Mouse (Mus musculus): ENCODE data around the gene Gm10024. TPM values are rescaled to one million over a fixed set of nuclear protein-coding genes. Genes with fewer than 3 reads are reported as not detected.
"Not testable (repeated sequence)": the region's sequence is repeated elsewhere in the genome, so short reads cannot be mapped to it uniquely, and the experiment has no call there.

Gene Gm10024
- polyA plus RNA-seq, 1 experiment = not detected

DNA sequence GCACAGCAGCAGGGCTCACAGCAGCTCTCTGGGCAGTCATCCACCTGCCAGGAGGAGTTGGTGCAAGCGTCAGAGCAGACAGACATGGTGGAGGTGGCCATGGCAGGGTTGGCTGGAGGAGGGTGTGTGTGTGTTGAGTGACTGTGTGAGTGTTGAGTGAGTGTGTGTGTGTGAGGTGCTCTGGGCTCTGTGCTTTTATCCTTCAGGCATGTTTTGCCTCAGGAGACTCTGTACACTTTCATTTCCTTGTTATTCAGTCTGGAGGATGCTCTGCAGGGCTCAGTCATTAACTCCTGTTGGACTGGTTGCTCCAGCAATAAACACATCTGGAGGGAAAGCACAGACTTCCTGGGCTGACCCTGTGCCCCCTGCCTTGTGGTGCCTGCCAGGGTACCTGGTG, 40.0 kb downstream of the Gm10024 start, which contains the start of gene Gm9736:
Gene Gm9736, minus strand, starts transcription at position 101 of the 400 bp plus-strand sequence.
- H3K27me3 ChIP-seq (ENCODE audit: control insufficient read depth, insufficient read depth, insufficient read length); H3K79me2 ChIP-seq (ENCODE audit: control insufficient read depth, insufficient read depth); H3K79me3 ChIP-seq (ENCODE audit: low read depth); H3K36me3 ChIP-seq (ENCODE audit: control insufficient read depth, insufficient read depth); H3K4me3 ChIP-seq (ENCODE audit: insufficient read depth, poor library complexity, severe bottlenecking); H3ac ChIP-seq (ENCODE audit: control insufficient read depth, insufficient read length, low read depth): not testable (repeated sequence)

DNA sequence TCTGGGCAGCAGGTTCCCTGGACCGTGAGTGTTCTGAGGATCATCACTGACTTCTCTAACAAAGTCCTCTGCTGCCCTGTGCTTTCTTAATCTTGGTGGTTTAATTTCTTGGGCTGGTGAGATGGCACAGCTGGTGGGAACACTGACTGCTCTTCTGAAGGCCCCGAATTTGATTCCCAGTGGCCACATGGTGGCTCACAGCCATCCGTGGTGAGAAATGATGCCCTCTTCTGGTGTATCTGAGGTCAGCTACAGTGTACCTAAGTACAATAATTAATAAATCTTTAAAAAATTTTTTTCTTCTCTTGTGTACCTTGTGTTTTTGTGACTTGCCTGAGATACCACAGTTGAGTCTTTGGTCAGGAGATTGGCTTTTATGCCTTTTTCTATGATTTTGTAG, 41.1 kb downstream of the Gm10024 start:
- H3K79me2 ChIP-seq (ENCODE audit: control insufficient read depth, insufficient read depth); H3K27me3 ChIP-seq (ENCODE audit: control insufficient read depth, insufficient read depth, insufficient read length); H3K36me3 ChIP-seq (ENCODE audit: control insufficient read depth, insufficient read depth); H3K4me3 ChIP-seq (ENCODE audit: insufficient read depth, poor library complexity, severe bottlenecking); H3K79me3 ChIP-seq (ENCODE audit: low read depth); H3ac ChIP-seq (ENCODE audit: control insufficient read depth, insufficient read length, low read depth): not testable (repeated sequence)

DNA sequence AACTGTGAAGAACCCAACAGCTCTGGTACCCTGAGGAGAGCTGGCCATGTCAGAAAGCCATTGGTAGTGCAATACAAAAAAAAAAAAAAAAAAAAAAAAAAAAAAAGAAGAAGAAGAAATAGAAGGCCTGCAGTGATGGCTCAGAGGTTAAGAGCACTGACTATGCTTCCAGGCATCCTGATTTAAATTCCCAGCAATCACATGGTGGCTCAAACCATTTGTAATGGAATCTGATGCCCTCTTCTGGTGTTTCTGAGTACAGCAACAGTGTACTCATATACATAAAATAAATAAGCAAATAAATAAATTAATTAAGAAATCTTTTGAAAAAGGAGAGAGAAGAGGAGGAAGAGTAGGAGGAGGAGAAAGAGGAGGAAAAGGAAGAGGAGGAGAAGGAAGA, 42.2 kb downstream of the Gm10024 start:
- Histone ChIP-seq H3K79me3 (ENCODE audit: low read depth) (no peaks in the 10 kb centered on the region), H3K27me3 (ENCODE audit: control insufficient read depth, insufficient read depth, insufficient read length) (no peaks in the 10 kb centered on the region), H3K4me3 (ENCODE audit: insufficient read depth, poor library complexity, severe bottlenecking) (no peak overlapping the region), H3ac (ENCODE audit: control insufficient read depth, insufficient read length, low read depth) (no peak overlapping the region), H3K79me2 (ENCODE audit: control insufficient read depth, insufficient read depth) (no peaks in the 10 kb centered on the region), H3K36me3 (ENCODE audit: control insufficient read depth, insufficient read depth) (no peaks in the 10 kb centered on the region)
- no peak for TF ChIP-seq USF1 (IDR thresholded peaks at IDR 0.05; ENCODE audit: low read depth)
- TF ChIP-seq CTCF (IDR thresholded peaks at IDR 0.05; ENCODE audit: control insufficient read depth, insufficient read depth, insufficient read length) = no peak
- TF ChIP-seq FOSL1 (IDR thresholded peaks at IDR 0.05; ENCODE audit: insufficient read depth, low read length, poor library complexity, severe bottlenecking) = no peak
- TF ChIP-seq MAX (IDR thresholded peaks at IDR 0.05) = no peak
- no peak for TF ChIP-seq CEBPB (IDR thresholded peaks at IDR 0.05; ENCODE audit: low read depth)
- TF ChIP-seq MYOD1 (IDR thresholded peaks at IDR 0.05; ENCODE audit: control insufficient read depth, insufficient read length, low read depth) = no peak
- no peak for TF ChIP-seq MYOG (IDR thresholded peaks at IDR 0.05; ENCODE audit: control insufficient read depth, extremely low read depth, insufficient read length)

DNA sequence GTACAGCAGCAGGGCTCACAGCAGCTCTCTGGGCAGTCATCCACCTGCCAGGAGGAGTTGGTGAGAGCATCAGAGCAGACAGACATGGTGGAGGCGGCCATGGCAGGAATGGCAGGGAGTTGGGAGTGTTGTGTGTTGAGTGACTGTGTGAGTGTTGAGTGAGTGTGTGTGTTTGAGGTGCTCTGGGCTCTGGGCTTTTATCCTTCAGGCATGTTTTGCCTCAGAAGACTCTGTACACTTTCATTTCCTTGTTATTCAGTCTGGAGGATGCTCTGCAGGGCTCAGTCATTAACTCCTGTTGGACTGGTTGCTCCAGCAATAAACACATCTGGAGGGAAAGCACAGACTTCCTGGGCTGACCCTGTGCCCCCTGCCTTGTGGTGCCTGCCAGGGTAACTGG, 48.3 kb downstream of the Gm10024 start, which contains the start of gene Gm3233:
Gene Gm3233, minus strand, starts transcription at position 101 of the 400 bp plus-strand sequence.
- not testable (repeated sequence) for H3K79me3 ChIP-seq (ENCODE audit: low read depth); H3K27me3 ChIP-seq (ENCODE audit: control insufficient read depth, insufficient read depth, insufficient read length); H3K36me3 ChIP-seq (ENCODE audit: control insufficient read depth, insufficient read depth); H3K4me3 ChIP-seq (ENCODE audit: insufficient read depth, poor library complexity, severe bottlenecking); H3ac ChIP-seq (ENCODE audit: control insufficient read depth, insufficient read length, low read depth); H3K79me2 ChIP-seq (ENCODE audit: control insufficient read depth, insufficient read depth)

Other genes starting within 250 kb of the Gm10024 start
- gene Fam207a, start 195.7 kb upstream of the Gm10024 start, polyA plus RNA-seq (2012; fragmentation: generic; extraction: Trizol) = 45.2 TPM
- gene Itgb2, start 181.2 kb upstream of the Gm10024 start, polyA plus RNA-seq (2012; fragmentation: generic; extraction: Trizol) = 0.47 TPM
- gene Pttg1ip, start 129.7 kb upstream of the Gm10024 start, polyA plus RNA-seq (2012; fragmentation: generic; extraction: Trizol) = 96.1 TPM
- 152 TPM for gene Sumo3, start 105.4 kb upstream of the Gm10024 start, polyA plus RNA-seq (2012; fragmentation: generic; extraction: Trizol)
- gene Gm49325, start 105.3 kb upstream of the Gm10024 start, polyA plus RNA-seq (2012; fragmentation: generic; extraction: Trizol) = 5.1 TPM
- gene Ube2g2, start 89.2 kb upstream of the Gm10024 start, polyA plus RNA-seq (2012; fragmentation: generic; extraction: Trizol) = 85.5 TPM
- gene Tspear, start 24.9 kb upstream of the Gm10024 start, polyA plus RNA-seq (2012; fragmentation: generic; extraction: Trizol) = not detected
- not detected for gene Gm19402, start 20.7 kb upstream of the Gm10024 start, polyA plus RNA-seq (2012; fragmentation: generic; extraction: Trizol)
- gene Gm9508, start 14.2 kb upstream of the Gm10024 start, polyA plus RNA-seq (2012; fragmentation: generic; extraction: Trizol) = not detected
- not detected for gene Gm10272, start 4.8 kb upstream of the Gm10024 start, polyA plus RNA-seq (2012; fragmentation: generic; extraction: Trizol)
- gene Gm10142, start 4.3 kb downstream of the Gm10024 start, polyA plus RNA-seq (2012; fragmentation: generic; extraction: Trizol) = not detected
- not detected for gene Krtap12-1, start 9.1 kb downstream of the Gm10024 start, polyA plus RNA-seq (2012; fragmentation: generic; extraction: Trizol)
- not detected for gene Gm10100, start 15.0 kb downstream of the Gm10024 start, polyA plus RNA-seq (2012; fragmentation: generic; extraction: Trizol)
- not detected for gene Gm18596, start 31.2 kb downstream of the Gm10024 start, polyA plus RNA-seq (2012; fragmentation: generic; extraction: Trizol)
- not detected for gene Gm9736, start 39.9 kb downstream of the Gm10024 start, polyA plus RNA-seq (2012; fragmentation: generic; extraction: Trizol)
- not detected for gene Gm3233, start 48.2 kb downstream of the Gm10024 start, polyA plus RNA-seq (2012; fragmentation: generic; extraction: Trizol)
- not detected for gene Gm3238, start 59.9 kb downstream of the Gm10024 start, polyA plus RNA-seq (2012; fragmentation: generic; extraction: Trizol)
- gene Gm7138, start 65.5 kb downstream of the Gm10024 start, polyA plus RNA-seq (2012; fragmentation: generic; extraction: Trizol) = not detected
- gene Gm3250, start 71.1 kb downstream of the Gm10024 start, polyA plus RNA-seq (2012; fragmentation: generic; extraction: Trizol) = not detected
- not detected for gene Gm7137, start 76.7 kb downstream of the Gm10024 start, polyA plus RNA-seq (2012; fragmentation: generic; extraction: Trizol)
- not detected for gene Gm9639, start 83.6 kb downstream of the Gm10024 start, polyA plus RNA-seq (2012; fragmentation: generic; extraction: Trizol)
- gene Gm19668, start 87.7 kb downstream of the Gm10024 start, polyA plus RNA-seq (2012; fragmentation: generic; extraction: Trizol) = not detected
- gene Gm9507, start 100.4 kb downstream of the Gm10024 start, polyA plus RNA-seq (2012; fragmentation: generic; extraction: Trizol) = not detected
- gene Gm2696, start 103.2 kb downstream of the Gm10024 start, polyA plus RNA-seq (2012; fragmentation: generic; extraction: Trizol) = not detected
- gene Krtap10-4, start 115.6 kb downstream of the Gm10024 start, polyA plus RNA-seq (2012; fragmentation: generic; extraction: Trizol) = not detected
- gene Krtap10-10, start 124.5 kb downstream of the Gm10024 start, polyA plus RNA-seq (2012; fragmentation: generic; extraction: Trizol) = not detected
- gene Gm36176, start 135.3 kb downstream of the Gm10024 start, polyA plus RNA-seq (2012; fragmentation: generic; extraction: Trizol) = not detected
- gene Gm10318, start 141.4 kb downstream of the Gm10024 start, polyA plus RNA-seq (2012; fragmentation: generic; extraction: Trizol) = not detected
- not detected for gene Gm3285, start 150.5 kb downstream of the Gm10024 start, polyA plus RNA-seq (2012; fragmentation: generic; extraction: Trizol)
- gene Lrrc3, start 191.1 kb downstream of the Gm10024 start, polyA plus RNA-seq (2012; fragmentation: generic; extraction: Trizol) = 0.01 TPM